8 mouse cellular contexts compared by ENCODE assay signal in the genomic region with DNA sequence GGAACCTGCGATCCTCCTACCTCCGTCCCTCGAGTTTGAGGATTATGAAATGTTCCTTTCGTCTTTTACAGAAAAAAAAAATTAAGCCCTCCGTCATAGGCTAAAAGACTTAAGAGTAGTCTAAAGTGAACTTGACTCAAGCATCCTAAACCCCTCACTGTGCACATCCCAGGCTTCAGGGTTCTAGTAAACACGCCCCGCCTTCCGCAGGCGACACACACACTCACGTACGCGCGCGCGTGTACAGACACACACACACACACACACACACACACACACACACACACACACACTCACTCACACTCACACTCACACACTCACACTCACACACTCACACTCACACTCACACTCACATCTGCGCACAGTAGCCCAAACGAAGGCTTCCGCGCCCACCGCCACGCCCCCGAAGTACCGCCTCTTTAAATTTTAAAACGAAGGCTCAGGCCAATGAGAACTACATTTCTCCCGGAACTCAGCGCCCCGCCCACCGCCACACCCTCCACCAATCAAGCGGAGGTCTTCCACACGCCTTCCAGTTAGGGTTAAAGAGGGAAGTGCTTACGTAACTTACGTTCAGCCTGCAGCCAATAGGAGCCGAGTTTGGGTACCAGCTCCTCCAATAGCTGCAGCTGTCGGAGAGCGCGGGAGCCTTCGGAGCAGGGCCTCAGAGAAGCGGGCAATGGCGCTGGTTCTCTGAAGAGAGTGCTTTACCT. TPM values are rescaled to one million over a fixed set of nuclear protein-coding genes. Genes with fewer than 3 reads are reported as not detected.
DNase-seq lines count a peak whose midpoint lies in the region; ATAC-seq lines count a peak whose summit lies in the region.

A gene (plus strand): TSS at position 619 of the 713 bp plus-strand sequence.

- H3K9me3 ChIP-seq in hindbrain, embryonic 11.5 days (ENCODE audit: control insufficient read depth, low read length), result no peaks in the 10 kb centered on the region

- DNase-seq in Muller cell, postnatal 12 days (ENCODE audit: inconsistent ontology term), result peak; percentile 100
- DNase-seq in cerebellum, adult 9-11 months, result peak; percentile 94
- peak; percentile 94 to 97 for DNase-seq in frontal cortex, adult 2 months (ENCODE audit: extremely low spot score in 1 of 2, low spot score in 1 of 2)
- peak; percentile 98 for DNase-seq in hindbrain, embryonic 11.5 days (ENCODE audit: low spot score)
- peak; percentile 93 to 95 for DNase-seq in layer of hippocampus, postnatal 10 days (ENCODE audit: low spot score in 2 of 2)
- peak; percentile 99 for DNase-seq in lung, postnatal 10 days
- DNase-seq in ovary, postnatal 36 days (ENCODE audit: low spot score), result peak; percentile 94
- peak; percentile 97 for DNase-seq in thymus, postnatal 25 days

- peak; percentile 99 for ATAC-seq in hindbrain, embryonic 11.5 days (ENCODE audit: low FRiP score)

- no peaks in the 10 kb centered on the region for H3K36me3 ChIP-seq in hindbrain, embryonic 11.5 days (ENCODE audit: control insufficient read depth, insufficient read depth, low read length)

- peak within 1 kb of the TSS; percentile 98 for H3K4me3 ChIP-seq in hindbrain, embryonic 11.5 days (ENCODE audit: low read depth, low read length)

- H3K4me1 ChIP-seq in hindbrain, embryonic 11.5 days (replicated peaks; ENCODE audit: control insufficient read depth, insufficient read depth, low read length), result peaks cover 6% of the 10 kb centered on the region; the same call in 1 of the 2 replicates

- peak within 1 kb of the TSS; percentile 86 for H3K4me2 ChIP-seq in hindbrain, embryonic 11.5 days (replicated peaks; ENCODE audit: low read depth, low read length)

- no peak within 1 kb of the TSS for H3K27ac ChIP-seq in hindbrain, embryonic 11.5 days (ENCODE audit: low read depth, low read length)

- H3K9ac ChIP-seq in hindbrain, embryonic 11.5 days (ENCODE audit: low read depth, low read length), result peak within 1 kb of the TSS; percentile 88

- no peaks in the 10 kb centered on the region for H3K27me3 ChIP-seq in hindbrain, embryonic 11.5 days (ENCODE audit: control insufficient read depth, insufficient read depth, low read length)

- under 1% methylated on average over 37 of the region's 39 CpGs for WGBS in hindbrain, embryonic 11.5 days

RNA-seq across cellular contexts. Expression of the gene that starts here (rescaled TPM):
- polyA plus RNA-seq in frontal cortex, adult 2 months (2012; rRNA removed), result 0.13 and 0.18 TPM in 2 replicates
- 11.8 and 16.6 TPM in 2 replicates for polyA plus RNA-seq in hindbrain, embryonic 11.5 days (2014; fragmentation: Nextera tagmentation; extraction: Ambion mirVana)
- 1 to 10 TPM in 1 of 2 experiments, under 1 TPM in 1; 0.96 to 1.3 TPM for total RNA-seq in layer of hippocampus, postnatal 10 days (2021)

Comparison
In these comparisons a context has a peak if more than half of its experiments do, and no peak if none do; other contexts are left out.
1. RNA of the gene that starts here (polyA plus RNA-seq): 11.8 to 16.6 TPM in hindbrain, embryonic 11.5 days; 0.13 to 0.18 TPM in frontal cortex, adult 2 months; every median in the first group is over 10 times any median in the second.
2. Peak in DNase-seq in frontal cortex, adult 2 months; RNA of the gene not detected or under 1 TPM.
3. Peak in every context shown above with its lines, with median percentiles within 50 percentile points of each other: DNase-seq.